Mouse (Mus musculus) G1E (cell line): ENCODE data around the gene Nlgn1. TPM values are rescaled to one million over a fixed set of nuclear protein-coding genes. Genes with fewer than 3 reads are reported as not detected.

Experiments used
- ATAC-seq: 2 replicates; pipeline ENCODE4 v1.8.0; 2016; ENCODE audit warnings: mild to moderate bottlenecking; ENCODE audit not compliant: insufficient number of reproducible peaks, poor library complexity, low FRiP score, severe bottlenecking; ENCODE audit errors: extremely low read depth
- DNase-seq: peaks from one replicate; pipeline ENCODE4 v3.0.0; 2012; ENCODE audit warnings: low spot score
- H3K27me3 ChIP-seq: 2 replicates; pipeline ENCODE4 v1.6.1; 2012; ENCODE audit warnings: mild to moderate bottlenecking, low read length, inconsistent platforms; ENCODE audit not compliant: insufficient read depth
- H3K36me3 ChIP-seq: replicated peaks from 2 replicates; pipeline ENCODE3; 2012; ENCODE audit warnings: mild to moderate bottlenecking, inconsistent platforms
- H3K4me1 ChIP-seq: 2 replicates; pipeline ENCODE4 v1.6.1; 2012; ENCODE audit warnings: low read depth, low read length, inconsistent platforms, mixed read lengths; ENCODE audit not compliant: insufficient read depth
- H3K4me3 ChIP-seq: 2 replicates; pipeline ENCODE4 v1.5.1; 2012; ENCODE audit warnings: low read depth, mild to moderate bottlenecking, inconsistent platforms, low read length, moderate library complexity, mixed read lengths
- H3K9me3 ChIP-seq: replicated peaks from 2 replicates; pipeline ENCODE4 v1.6.1; 2012; ENCODE audit warnings: inconsistent platforms
- CTCF ChIP-seq: IDR thresholded peaks from 2 replicates; pipeline ENCODE4 v1.5.1; 2012; ENCODE audit warnings: low read depth, low read length, inconsistent platforms, mixed read lengths
- GATA1 ChIP-seq: IDR thresholded peaks from 2 replicates; pipeline ENCODE4 v1.6.1; 2012; ENCODE audit warnings: borderline replicate concordance, low read length, inconsistent platforms, mixed read lengths
- GATA2 ChIP-seq: IDR thresholded peaks from 2 replicates; pipeline ENCODE4 v1.6.1; 2012; ENCODE audit warnings: low read depth, low read length, inconsistent platforms, borderline replicate concordance
- POLR2AphosphoS5 ChIP-seq: IDR thresholded peaks from 2 replicates; pipeline ENCODE4 v1.6.1; 2012; ENCODE audit warnings: low read depth, low read length, inconsistent platforms; ENCODE audit not compliant: insufficient replicate concordance
- TAL1 ChIP-seq: conservative IDR thresholded peaks from 2 replicates; pipeline ENCODE4 v1.6.1; 2012; ENCODE audit warnings: low read depth, low read length, inconsistent platforms, mixed read lengths
- polyA plus RNA-seq: library from polyadenylated mRNA; stranded (reverse); fragments of >175 nt; gene quantifications from 2 replicates; pipeline ENCODE4 v1.2.3, GENCODE M21; 2012
- total RNA-seq, 2 experiments: library from RNA; stranded (forward) in 1 of 2; stranded (reverse) in 1 of 2; fragments of 200-1000 nt in 1 of 2; fragments of >200 nt in 1 of 2; fragmentation: Nextera tagmentation in 1 of 2; gene quantifications; 2 replicates each; pipeline ENCODE4 v1.2.3; 2014 to 2017

Gene Nlgn1
- total and polyA plus RNA-seq, 3 experiments: 0.11 TPM; not detected in 2

GRCm38 (mm10) chr3:26151351-26152020 lies 180.8 kb downstream of the Nlgn1 start:
- H3K4me3 ChIP-seq: no peak overlapping the region
- no peaks in the 10 kb centered on the region for H3K36me3 ChIP-seq
- H3K27me3 ChIP-seq: peaks cover 16% of the 10 kb centered on the region
- peaks cover 10% of the 10 kb centered on the region; the same call in 1 of the 2 replicates for H3K4me1 ChIP-seq
- H3K9me3 ChIP-seq: no peaks in the 10 kb centered on the region
- no peak for TF ChIP-seq CTCF
- no peak for TF ChIP-seq TAL1
- no peak for TF ChIP-seq POLR2AphosphoS5
- no peak for TF ChIP-seq GATA1
- no peak for ATAC-seq
- no peak for DNase-seq

DNA sequence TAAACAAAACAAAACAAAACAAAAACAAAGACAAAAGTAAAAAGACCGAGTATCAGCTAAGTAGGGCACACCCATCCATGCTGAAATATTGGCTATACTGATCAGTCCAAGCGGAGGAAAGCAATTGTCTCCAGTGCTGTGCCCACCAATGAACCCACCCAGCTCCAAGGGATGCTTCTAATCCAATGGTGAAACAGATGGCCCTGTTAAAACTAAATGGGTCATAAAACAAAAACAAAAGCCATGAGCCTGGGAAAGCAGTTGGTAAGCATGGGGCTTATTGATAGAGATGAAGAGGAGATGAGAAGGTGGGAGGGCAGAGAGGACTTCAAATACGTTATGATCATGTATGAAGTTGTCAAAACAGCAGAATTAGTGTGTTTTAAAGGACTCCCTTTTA lies 186.1 kb downstream of the Nlgn1 start:
- Histone ChIP-seq H3K27me3 (peaks cover 4% of the 10 kb centered on the region; the same call in 1 of the 2 replicates), H3K36me3 (no peaks in the 10 kb centered on the region), H3K9me3 (no peaks in the 10 kb centered on the region), H3K4me3 (no peak overlapping the region), H3K4me1 (no peaks in the 10 kb centered on the region)
- TF ChIP-seq GATA1 (no peak), GATA2 (no peak), CTCF (no peak), POLR2AphosphoS5 (no peak), TAL1 (no peak)
- no peak for ATAC-seq
- DNase-seq: no peak

DNA sequence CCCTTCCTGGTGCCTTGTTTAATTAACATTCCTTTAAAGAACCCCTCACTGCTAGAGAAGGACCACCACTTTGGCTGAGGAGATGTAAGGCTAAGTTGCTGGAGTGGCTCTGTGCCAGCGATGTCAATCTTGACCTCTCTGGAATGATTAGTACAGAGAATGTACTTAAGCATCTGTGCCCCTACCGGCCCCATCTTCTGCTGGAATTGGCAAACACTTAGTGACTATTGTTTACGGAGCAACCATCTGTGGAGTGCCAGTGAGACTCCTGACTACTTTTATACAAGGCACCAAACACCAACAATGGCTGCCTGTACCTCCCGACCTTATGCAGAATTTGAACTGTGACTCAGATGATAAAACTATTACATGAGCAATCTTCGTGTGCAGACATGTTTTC lies 186.8 kb downstream of the Nlgn1 start:
- Histone ChIP-seq H3K27me3 (no peaks in the 10 kb centered on the region), H3K36me3 (no peaks in the 10 kb centered on the region), H3K4me3 (no peak overlapping the region), H3K4me1 (no peaks in the 10 kb centered on the region), H3K9me3 (no peaks in the 10 kb centered on the region)
- TF ChIP-seq GATA1 (no peak), GATA2 (no peak), TAL1 (no peak), POLR2AphosphoS5 (no peak), CTCF (no peak)
- DNase-seq (no peak), ATAC-seq (no peak)

DNA sequence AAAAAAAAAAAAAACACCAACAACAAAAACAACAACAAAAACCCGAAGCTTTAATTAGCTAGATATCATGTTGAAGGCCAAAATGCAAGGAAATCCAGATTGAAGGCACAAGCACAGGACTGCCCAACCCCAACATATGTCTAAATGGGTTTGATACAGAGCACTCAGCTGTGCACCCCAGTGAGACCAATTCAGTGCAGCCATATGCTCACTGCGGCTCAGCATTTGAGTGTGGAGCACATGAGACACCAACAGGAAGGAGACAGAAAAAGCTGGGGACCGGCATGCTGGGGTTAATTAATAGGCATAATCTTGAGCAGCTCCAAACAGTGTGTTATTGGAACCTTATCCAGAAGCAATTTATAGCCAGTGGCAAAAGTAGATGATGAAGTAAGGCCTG lies 190.7 kb downstream of the Nlgn1 start:
- Histone ChIP-seq H3K9me3 (no peaks in the 10 kb centered on the region), H3K27me3 (peaks cover 3% of the 10 kb centered on the region; the same call in 1 of the 2 replicates), H3K4me1 (no peaks in the 10 kb centered on the region), H3K36me3 (no peaks in the 10 kb centered on the region), H3K4me3 (no peak overlapping the region)
- TF ChIP-seq GATA2 (no peak), POLR2AphosphoS5 (no peak), GATA1 (no peak), CTCF (no peak), TAL1 (no peak)
- ATAC-seq (no peak), DNase-seq (no peak)

DNA sequence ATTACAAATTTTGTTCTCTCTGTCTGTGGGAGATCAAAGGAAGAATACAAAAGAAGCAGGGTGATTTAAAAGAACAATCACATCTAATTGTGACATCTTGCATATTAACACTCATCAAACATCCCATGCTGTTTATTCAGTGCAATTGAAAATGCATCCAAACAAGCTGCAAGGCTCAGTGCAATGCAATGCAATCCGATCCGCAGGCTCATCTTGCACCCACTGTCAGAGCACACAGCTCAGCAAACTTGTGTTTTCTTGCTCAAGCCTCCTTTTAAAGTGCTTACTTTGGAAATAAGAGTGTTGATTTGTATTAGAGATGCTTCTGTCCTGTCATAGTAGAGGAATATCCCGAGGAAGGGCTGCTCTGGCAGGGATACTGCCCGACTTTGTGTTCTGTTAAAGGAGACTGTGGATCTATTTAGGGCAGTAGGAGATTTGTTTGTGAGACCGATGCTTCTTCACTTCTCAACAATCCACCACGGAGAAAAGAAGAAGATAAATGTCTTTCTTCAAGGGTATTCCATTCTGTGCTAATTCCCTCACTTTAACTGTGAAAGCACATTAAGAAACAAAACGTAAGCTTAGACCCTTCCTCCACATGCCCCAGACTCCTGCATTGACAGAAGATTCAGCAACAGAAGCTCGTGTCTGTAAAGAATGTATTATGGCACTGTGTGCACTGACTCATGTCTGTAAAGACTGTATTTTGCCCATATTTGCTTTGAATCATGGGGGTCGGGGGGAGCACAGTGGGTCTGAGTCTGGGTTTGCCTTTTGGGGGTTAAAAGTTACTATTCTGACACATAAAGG lies 197.2 kb downstream of the Nlgn1 start:
- no peak for TF ChIP-seq TAL1
- no peak for TF ChIP-seq CTCF
- TF ChIP-seq GATA2: no peak
- TF ChIP-seq POLR2AphosphoS5: no peak
- TF ChIP-seq GATA1: no peak
- Histone ChIP-seq H3K27me3 (peaks cover 19% of the 10 kb centered on the region), H3K4me3 (no peak overlapping the region), H3K36me3 (no peaks in the 10 kb centered on the region), H3K4me1 (no peaks in the 10 kb centered on the region), H3K9me3 (no peaks in the 10 kb centered on the region)
- ATAC-seq (no peak), DNase-seq (no peak)

DNA sequence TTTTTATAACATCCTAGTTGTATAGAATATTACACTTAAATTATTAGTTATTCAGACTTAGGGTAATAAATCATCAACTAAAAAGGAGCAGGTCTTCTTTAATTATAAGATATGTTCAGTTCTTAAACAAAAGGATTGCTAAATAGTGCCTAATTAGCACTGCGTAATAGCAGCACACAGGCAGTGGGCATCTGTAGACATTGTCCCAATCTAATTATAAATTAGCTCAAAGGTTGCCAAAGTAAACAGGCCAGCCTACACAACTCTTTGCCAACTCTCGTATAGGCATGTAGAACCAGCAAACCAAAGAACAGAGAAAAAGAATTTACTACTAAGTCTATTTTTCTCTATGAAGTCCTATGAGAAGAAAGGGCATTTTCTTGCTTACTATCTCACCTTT lies 201.3 kb downstream of the Nlgn1 start:
- no peaks in the 10 kb centered on the region for H3K4me1 ChIP-seq

More for the DNA sequence above, 201.3 kb downstream of the Nlgn1 start:
- no peaks in the 10 kb centered on the region for H3K9me3 ChIP-seq
- peaks cover 21% of the 10 kb centered on the region for H3K27me3 ChIP-seq
- no peak overlapping the region for H3K4me3 ChIP-seq
- H3K36me3 ChIP-seq: no peaks in the 10 kb centered on the region
- ATAC-seq (no peak), DNase-seq (no peak)
- TF ChIP-seq POLR2AphosphoS5: no peak
- no peak for TF ChIP-seq GATA1
- TF ChIP-seq CTCF: no peak
- no peak for TF ChIP-seq GATA2
- TF ChIP-seq TAL1: no peak
